Mouse (Mus musculus) embryonic facial prominence, embryonic 11.5 days (tissue): Measurements from ENCODE around the gene Gnat2. TPM values are rescaled to one million over a fixed set of nuclear protein-coding genes. Genes with fewer than 3 reads are reported as not detected.

ENCODE experiments used
- ATAC-seq: fragments of 200-750 bp; cut with Nextera tagmentation; replicated peaks from 2 replicates; pipeline ENCODE4 v1.8.0; 2017; ENCODE audit warnings: low read depth; ENCODE audit not compliant: insufficient number of reproducible peaks, low FRiP score, low TSS enrichment
- DNase-seq: peaks from one replicate; pipeline ENCODE4 v3.0.0-alpha.2; 2015; ENCODE audit warnings: low spot score
- H3K27ac ChIP-seq: fragments of 300-500 bp; sonication (generic); replicated peaks from 2 replicates; pipeline ENCODE4 v1.5.1; 2014; ENCODE audit warnings: mild to moderate bottlenecking, low read depth, low read length, control low read depth
- H3K27me3 ChIP-seq: fragments of 300-500 bp; sonication (generic); 2 replicates; pipeline ENCODE4 v1.6.1; 2014; ENCODE audit warnings: mild to moderate bottlenecking, low read length, moderate library complexity, mixed read lengths; ENCODE audit not compliant: control insufficient read depth, insufficient read depth
- H3K36me3 ChIP-seq: fragments of 300-500 bp; sonication (generic); replicated peaks from 2 replicates; pipeline ENCODE4 v1.6.1; 2014; ENCODE audit warnings: low read depth, mild to moderate bottlenecking, low read length, moderate library complexity, mixed read lengths; ENCODE audit not compliant: control insufficient read depth, insufficient read depth
- H3K4me1 ChIP-seq: fragments of 300-500 bp; sonication (generic); 2 replicates; pipeline ENCODE4 v1.6.1; 2014; ENCODE audit warnings: low read length, mixed read lengths; ENCODE audit not compliant: control insufficient read depth, insufficient read depth
- H3K4me2 ChIP-seq: fragments of 300-500 bp; sonication (generic); 2 replicates; pipeline ENCODE4 v1.6.1; 2014; ENCODE audit warnings: low read depth, mild to moderate bottlenecking, control low read depth, low read length, moderate library complexity
- H3K4me3 ChIP-seq: fragments of 300-500 bp; sonication (generic); 2 replicates; pipeline ENCODE4 v1.5.1; 2014; ENCODE audit warnings: low read depth, low read length, control low read depth
- H3K9ac ChIP-seq: fragments of 300-500 bp; sonication (generic); replicated peaks from 2 replicates; pipeline ENCODE4 v1.6.1; 2014; ENCODE audit warnings: mild to moderate bottlenecking, control low read depth, low read length
- H3K9me3 ChIP-seq: fragments of 300-500 bp; sonication (generic); replicated peaks from 2 replicates; pipeline ENCODE4 v1.6.1; 2016; ENCODE audit warnings: mild to moderate bottlenecking, low read length, inconsistent platforms, mixed read lengths; ENCODE audit not compliant: control insufficient read depth
- WGBS: fragments of 180-500 bp; shearing (Covaris S2); extraction: QIAGEN DNeasy Blood & Tissue Kit; methylation state at CpG from one replicate; pipeline ENCODE4 v1.1.7; 2014; 5-methylcytosine and 5-hydroxymethylcytosine counted together
- polyA plus RNA-seq: library from polyadenylated mRNA; unstranded; fragments of >200 nt; fragmentation: Nextera tagmentation; extraction: Ambion mirVana; gene quantifications from 2 replicates; pipeline ENCODE4 v1.2.1, GENCODE M21; 2014

The Gnat2 gene
- polyA plus RNA-seq, 1 experiment from 2014 or later, result 0.93 TPM

GRCm38 (mm10) chr3:108064672-108065071, 27.9 kb upstream of the Gnat2 start:
- H3K4me3 ChIP-seq, result no peak overlapping the region
- WGBS, result 81% methylated on average over 4 of the region's 4 CpGs
- DNase-seq (no peak), ATAC-seq (no peak)
- no peak overlapping the region for H3K9ac ChIP-seq
- no peak overlapping the region for H3K4me2 ChIP-seq
- H3K9me3 ChIP-seq, result no peaks in the 10 kb centered on the region
- H3K27ac ChIP-seq, result no peak overlapping the region
- no peaks in the 10 kb centered on the region for H3K27me3 ChIP-seq
- H3K36me3 ChIP-seq, result no peaks in the 10 kb centered on the region
- no peaks in the 10 kb centered on the region for H3K4me1 ChIP-seq

GRCm38 (mm10) chr3:108065551-108065950, 27.0 kb upstream of the Gnat2 start:
- H3K4me1 ChIP-seq, result no peaks in the 10 kb centered on the region
- WGBS, result 82% methylated on average over 9 of the region's 9 CpGs
- ATAC-seq (no peak), DNase-seq (no peak)
- H3K27ac ChIP-seq, result no peak overlapping the region
- H3K36me3 ChIP-seq, result no peaks in the 10 kb centered on the region
- H3K9ac ChIP-seq, result no peak overlapping the region
- no peaks in the 10 kb centered on the region for H3K27me3 ChIP-seq
- no peak overlapping the region for H3K4me2 ChIP-seq
- H3K9me3 ChIP-seq, result no peaks in the 10 kb centered on the region
- H3K4me3 ChIP-seq, result no peak overlapping the region

GRCm38 (mm10) chr3:108067370-108067934, 25.1 kb upstream of the Gnat2 start:
- ATAC-seq (no peak), DNase-seq (no peak)
- no peaks in the 10 kb centered on the region for H3K36me3 ChIP-seq
- no peak overlapping the region for H3K4me2 ChIP-seq
- 70% methylated on average over 6 of the region's 6 CpGs for WGBS
- H3K9me3 ChIP-seq, result no peaks in the 10 kb centered on the region
- H3K27me3 ChIP-seq, result no peaks in the 10 kb centered on the region
- H3K27ac ChIP-seq, result no peak overlapping the region
- H3K9ac ChIP-seq, result no peak overlapping the region
- no peaks in the 10 kb centered on the region for H3K4me1 ChIP-seq
- no peak overlapping the region for H3K4me3 ChIP-seq

GRCm38 (mm10) chr3:108068826-108069225, 23.8 kb upstream of the Gnat2 start:
- no peak for ATAC-seq
- H3K4me3 ChIP-seq, result no peak overlapping the region
- 24% methylated on average over 1 of the region's 1 CpGs for WGBS
- H3K27ac ChIP-seq, result no peak overlapping the region
- H3K9ac ChIP-seq, result no peak overlapping the region
- no peaks in the 10 kb centered on the region for H3K4me1 ChIP-seq
- no peaks in the 10 kb centered on the region for H3K36me3 ChIP-seq
- no peak for DNase-seq
- no peak overlapping the region for H3K4me2 ChIP-seq
- H3K27me3 ChIP-seq, result no peaks in the 10 kb centered on the region
- no peaks in the 10 kb centered on the region for H3K9me3 ChIP-seq

GRCm38 (mm10) chr3:108069231-108069870, 23.2 kb upstream of the Gnat2 start:
- ATAC-seq, result no peak

GRCm38 (mm10) chr3:108070295-108071293, 22.0 kb upstream of the Gnat2 start:
- Histone ChIP-seq H3K36me3 (peaks cover 3% of the 10 kb centered on the region; the same call in 1 of the 2 replicates), H3K9ac (no peak overlapping the region), H3K27me3 (no peaks in the 10 kb centered on the region), H3K9me3 (no peaks in the 10 kb centered on the region), H3K4me2 (no peak overlapping the region), H3K4me1 (no peaks in the 10 kb centered on the region), H3K27ac (no peak overlapping the region), H3K4me3 (no peak overlapping the region)
- DNase-seq (peak; percentile 38), ATAC-seq (0 out of 2 replicates have a peak, but pooled peaks have one; percentile 41)
- 66% methylated on average over 10 of the region's 10 CpGs for WGBS

More at GRCm38 (mm10) chr3:108069231-108069870, 23.2 kb upstream of the Gnat2 start:
- no peak overlapping the region for H3K4me3 ChIP-seq
- no peaks in the 10 kb centered on the region for H3K36me3 ChIP-seq
- no peaks in the 10 kb centered on the region for H3K27me3 ChIP-seq
- no peaks in the 10 kb centered on the region for H3K4me1 ChIP-seq
- 73% methylated on average over 13 of the region's 13 CpGs for WGBS
- no peak overlapping the region for H3K4me2 ChIP-seq
- H3K9me3 ChIP-seq, result no peaks in the 10 kb centered on the region
- DNase-seq, result no peak
- H3K27ac ChIP-seq, result no peak overlapping the region
- H3K9ac ChIP-seq, result no peak overlapping the region

GRCm38 (mm10) chr3:108072983-108073569, 19.5 kb upstream of the Gnat2 start:
- Histone ChIP-seq H3K27ac (no peak overlapping the region), H3K9ac (no peak overlapping the region), H3K4me3 (no peak overlapping the region), H3K9me3 (no peaks in the 10 kb centered on the region), H3K36me3 (peaks cover 14% of the 10 kb centered on the region), H3K27me3 (no peaks in the 10 kb centered on the region), H3K4me1 (no peaks in the 10 kb centered on the region), H3K4me2 (no peak overlapping the region)
- 81% methylated on average over 10 of the region's 10 CpGs for WGBS
- DNase-seq (no peak), ATAC-seq (no peak)
